ENCODE assay signal across 31 mouse cellular contexts in genomic region chr1:83142055-83142454, GRCm38 (mm10). TPM values are rescaled to one million over a fixed set of nuclear protein-coding genes. Genes with fewer than 3 reads are reported as not detected.
DNase-seq lines count a peak whose midpoint lies in the region; ATAC-seq and TF ChIP-seq lines count a peak whose summit lies in the region.
"Had no signal": no experiment of that assay in that cellular context is flagged by ENCODE, and none has a peak within 500 bp of the region (broad histone marks: within the 10 kb centered on the region; RNA-seq: fewer than 3 reads in every experiment).

No protein-coding gene starts in this region.

- peak; percentile 75; the same call in 1 of the 2 replicates for ATAC-seq in stomach, embryonic 16.5 days (ENCODE audit: insufficient read depth, low FRiP score)
- ATAC-seq: activated CD4-positive, CD25-positive, alpha-beta regulatory T cell, adult 4 months; forebrain, embryonic 14.5 days had no signal

- H3K4me3 ChIP-seq in lung, adult 2 months (replicated peaks; ENCODE audit: extremely low read depth, low read depth, low read length) = no peak overlapping the region
- H3K4me3 ChIP-seq in stomach, embryonic 16.5 days (replicated peaks; ENCODE audit: low read length) = no peak overlapping the region
- H3K4me3 ChIP-seq: gastrocnemius, adult 2 months; hindbrain, embryonic 13.5 days; kidney, embryonic 15.5 days; layer of hippocampus, adult 2 months; liver, embryonic 13.5 days had no signal

- no peak for TF ChIP-seq CTCF in lung, adult 2 months (IDR thresholded peaks at IDR 0.05; ENCODE audit: insufficient read depth, low read length)

- H3K9ac ChIP-seq in stomach, embryonic 16.5 days (ENCODE audit: low read length) = no peak overlapping the region
- H3K9ac ChIP-seq: hindbrain, embryonic 13.5 days; kidney, embryonic 15.5 days; liver, embryonic 13.5 days; lung, embryonic 14.5 days had no signal

- H3K27me3 ChIP-seq in stomach, embryonic 16.5 days (ENCODE audit: control insufficient read depth, insufficient read depth, low read length) = no peaks in the 10 kb centered on the region
- H3K27me3 ChIP-seq: hindbrain, embryonic 13.5 days; kidney, embryonic 15.5 days; liver, embryonic 13.5 days had no signal

- H3K4me1 ChIP-seq in lung, adult 2 months (ENCODE audit: control insufficient read depth, insufficient read depth, low read length) = no peaks in the 10 kb centered on the region; the same call in 1 of the 2 replicates
- H3K4me1 ChIP-seq in stomach, embryonic 16.5 days (ENCODE audit: control insufficient read depth, insufficient read depth, low read length) = no peaks in the 10 kb centered on the region
- H3K4me1 ChIP-seq: hindbrain, embryonic 13.5 days; kidney, embryonic 15.5 days; liver, embryonic 13.5 days had no signal

- DNase-seq in ZHBTc4 (ENCODE audit: low read depth, low spot score) (peak; percentile 4), liver (no peak)
- DNase-seq in lung, adult 2 months = peak; percentile 39
- peak; percentile 27 for DNase-seq in lung, postnatal 14 days
- no peak for DNase-seq in right cerebral cortex, adult 18-20 months
- no peak for DNase-seq in adrenal gland, adult (ENCODE audit: inconsistent age in 2 of 2, low spot score in 1 of 2)
- DNase-seq: adrenal gland, postnatal 10 days; cerebellum, adult 8-10 months; cerebellum, postnatal 36 days; gastrocnemius, adult 2 months; gastrocnemius, postnatal 36 days; heart, adult 18-20 months; heart, postnatal 4 days; kidney, adult 18-20 months; kidney, postnatal 25 days; left cerebral cortex, postnatal 4 days; liver, embryonic 13.5 days; midbrain, embryonic 14.5 days; right cerebral cortex, postnatal 25 days; thymus, postnatal 4 days had no signal

- WGBS in lung, adult 2 months = 55% methylated on average over 5 of the region's 5 CpGs
- 71% methylated on average over 5 of the region's 5 CpGs for WGBS in stomach, embryonic 16.5 days

- no peak for TF ChIP-seq POLR2A in lung, adult 2 months (IDR thresholded peaks at IDR 0.05; ENCODE audit: borderline replicate concordance, extremely low read depth, low read depth, low read length)

- no peak overlapping the region for H3K4me2 ChIP-seq in stomach, embryonic 16.5 days (ENCODE audit: low read depth, low read length)
- H3K4me2 ChIP-seq: heart, embryonic 11.5 days; hindbrain, embryonic 13.5 days; kidney, embryonic 15.5 days; liver, embryonic 13.5 days; lung, embryonic 14.5 days had no signal

- H3K36me3 ChIP-seq in stomach, embryonic 16.5 days (ENCODE audit: control insufficient read depth, insufficient read depth, low read length) = no peaks in the 10 kb centered on the region
- H3K36me3 ChIP-seq: hindbrain, embryonic 13.5 days; kidney, embryonic 15.5 days; liver, embryonic 13.5 days had no signal

- H3K9me3 ChIP-seq in stomach, embryonic 16.5 days (replicated peaks; ENCODE audit: control insufficient read depth, low read length) = no peaks in the 10 kb centered on the region
- H3K9me3 ChIP-seq: hindbrain, embryonic 13.5 days; kidney, embryonic 15.5 days; liver, embryonic 13.5 days had no signal

- H3K27ac ChIP-seq in stomach, embryonic 16.5 days (ENCODE audit: low read length) = no peak overlapping the region
- H3K27ac ChIP-seq: gastrocnemius, adult 2 months; hindbrain, embryonic 13.5 days; kidney, embryonic 15.5 days; layer of hippocampus, adult 2 months; liver, embryonic 13.5 days had no signal

RNA-seq across cellular contexts. Expression of gene Daw1, which starts 17.5 kb away (rescaled TPM):
- polyA plus RNA-seq in lung, adult 2 months (2012; rRNA removed) = 1.5 and 2.1 TPM in 2 replicates
- polyA plus RNA-seq in stomach, embryonic 16.5 days (2015; fragmentation: Nextera tagmentation; extraction: Ambion mirVana) = 0.22 TPM in 1 of 2 replicates, not detected in the other
- polyA plus RNA-seq: embryonic facial prominence, embryonic 11.5 days; heart, embryonic 11.5 days; liver, embryonic 13.5 days had no signal

RNA-seq across cellular contexts. Expression of gene Ccl20, which starts 25.5 kb away (rescaled TPM):
- polyA plus RNA-seq in lung, adult 2 months (2012; rRNA removed) = 0.32 and 0.42 TPM in 2 replicates
- 7.6 and 7.9 TPM in 2 replicates for polyA plus RNA-seq in stomach, embryonic 16.5 days (2015; fragmentation: Nextera tagmentation; extraction: Ambion mirVana)
- polyA plus RNA-seq: embryonic facial prominence, embryonic 11.5 days; forebrain, embryonic 14.5 days; heart, embryonic 16.5 days; hindbrain, embryonic 13.5 days; lung, embryonic 14.5 days; midbrain, embryonic 14.5 days; neural tube, embryonic 14.5 days had no signal

Comparison
In these comparisons a context has a peak if more than half of its experiments do, and no peak if none do; other contexts are left out.
1. DNase-seq: peak in ZHBTc4 (single experiment), lung, adult 2 months (single experiment) and lung, postnatal 14 days (single experiment); none in right cerebral cortex, adult 18-20 months (single experiment), liver (single experiment) and adrenal gland, adult (0 of 2).